Mouse (Mus musculus): ENCODE measurements around the gene Glod4. TPM values are rescaled to one million over a fixed set of nuclear protein-coding genes. Genes with fewer than 3 reads are reported as not detected.

Glod4 gene
- polyA plus RNA-seq, 1 experiment from 2014 or later: 138 TPM

- no peak overlapping the region for H3K4me2 ChIP-seq (replicated peaks)
- 0 out of 2 replicates have a peak, but pooled peaks cover 2% of the 10 kb centered on the region for H3K36me3 ChIP-seq
- H3K27ac ChIP-seq: no peak overlapping the region
- 81% methylated on average over 1 of the region's 1 CpGs for WGBS
- H3K4me1 ChIP-seq (replicated peaks): 0 out of 2 replicates have a peak, but pooled peaks cover 3% of the 10 kb centered on the region
- no peaks in the 10 kb centered on the region for H3K27me3 ChIP-seq (replicated peaks)
- H3K9me3 ChIP-seq: no peaks in the 10 kb centered on the region
- no peak for ATAC-seq
- H3K9ac ChIP-seq: no peak overlapping the region
- H3K4me3 ChIP-seq (replicated peaks): no peak overlapping the region
These were observed 158.6 kb downstream of the Glod4 start for GRCm38 (mm10) chr11:76084943-76085342.

- no peak for ATAC-seq
- 55% methylated on average over 3 of the region's 3 CpGs for WGBS
- no peak overlapping the region for H3K27ac ChIP-seq
- no peaks in the 10 kb centered on the region for H3K4me1 ChIP-seq (replicated peaks)
- H3K9ac ChIP-seq: no peak overlapping the region
- H3K27me3 ChIP-seq (replicated peaks): no peaks in the 10 kb centered on the region
- no peaks in the 10 kb centered on the region for H3K9me3 ChIP-seq
- no peak overlapping the region for H3K4me2 ChIP-seq (replicated peaks)
- no peak overlapping the region for H3K4me3 ChIP-seq (replicated peaks)
- H3K36me3 ChIP-seq: 0 out of 2 replicates have a peak, but pooled peaks cover 2% of the 10 kb centered on the region
These were observed 159.6 kb downstream of the Glod4 start for GRCm38 (mm10) chr11:76083941-76084367.

- H3K27ac ChIP-seq: 0 out of 2 replicates have a peak overlapping the region, but pooled peaks have one; percentile 42
- H3K36me3 ChIP-seq: 0 out of 2 replicates have a peak, but pooled peaks cover 2% of the 10 kb centered on the region
- no peaks in the 10 kb centered on the region for H3K27me3 ChIP-seq (replicated peaks)
- WGBS: 78% methylated on average over 6 of the region's 6 CpGs
- H3K9ac ChIP-seq: no peak overlapping the region
- no peak for ATAC-seq
- no peak overlapping the region for H3K4me3 ChIP-seq (replicated peaks)
- no peaks in the 10 kb centered on the region for H3K4me1 ChIP-seq (replicated peaks)
- H3K9me3 ChIP-seq: no peaks in the 10 kb centered on the region
- no peak overlapping the region for H3K4me2 ChIP-seq (replicated peaks)
These were observed 162.4 kb downstream of the Glod4 start for GRCm38 (mm10) chr11:76081048-76081640.

GRCm38 (mm10) chr11:76080293-76080692 lies 163.2 kb downstream of the Glod4 start:
- Histone ChIP-seq H3K9ac (no peak overlapping the region), H3K9me3 (no peaks in the 10 kb centered on the region), H3K27ac (no peak overlapping the region), H3K4me2 (replicated peaks) (no peak overlapping the region), H3K36me3 (0 out of 2 replicates have a peak, but pooled peaks cover 2% of the 10 kb centered on the region), H3K27me3 (replicated peaks) (no peaks in the 10 kb centered on the region), H3K4me1 (replicated peaks) (no peaks in the 10 kb centered on the region), H3K4me3 (replicated peaks) (no peak overlapping the region)
- ATAC-seq: no peak
- WGBS: 61% methylated on average over 2 of the region's 2 CpGs

- H3K36me3 ChIP-seq: no peaks in the 10 kb centered on the region
- H3K27me3 ChIP-seq (replicated peaks): no peaks in the 10 kb centered on the region
- no peak for ATAC-seq
- 0 out of 2 replicates have a peak, but pooled peaks cover 5% of the 10 kb centered on the region for H3K4me1 ChIP-seq (replicated peaks)
- no peaks in the 10 kb centered on the region for H3K9me3 ChIP-seq
- H3K4me2 ChIP-seq (replicated peaks): no peak overlapping the region
- 91% methylated on average over 6 of the region's 6 CpGs for WGBS
- H3K27ac ChIP-seq: no peak overlapping the region
- no peak overlapping the region for H3K9ac ChIP-seq
- H3K4me3 ChIP-seq (replicated peaks): no peak overlapping the region
These were observed 166.2 kb downstream of the Glod4 start for GRCm38 (mm10) chr11:76077341-76077740.

GRCm38 (mm10) chr11:76074296-76075093 lies 169.0 kb downstream of the Glod4 start:
- no peak overlapping the region for H3K4me3 ChIP-seq (replicated peaks)
- no peaks in the 10 kb centered on the region for H3K36me3 ChIP-seq
- no peaks in the 10 kb centered on the region for H3K27me3 ChIP-seq (replicated peaks)
- 0 out of 2 replicates have a peak, but pooled peaks cover 5% of the 10 kb centered on the region for H3K4me1 ChIP-seq (replicated peaks)
- H3K27ac ChIP-seq: 0 out of 2 replicates have a peak overlapping the region, but pooled peaks have one; percentile 11
- no peak overlapping the region for H3K9ac ChIP-seq
- no peak for ATAC-seq
- H3K9me3 ChIP-seq: no peaks in the 10 kb centered on the region
- 41% methylated on average over 11 of the region's 11 CpGs for WGBS
- H3K4me2 ChIP-seq (replicated peaks): no peak overlapping the region

Other genes with a start within 250 kb of the Glod4 start
- gene 1700016K19Rik, start 243.8 kb downstream of the Glod4 start, polyA plus RNA-seq (2015; fragmentation: Nextera tagmentation; extraction: Ambion mirVana): 2.6 and 4.0 TPM in 2 replicates
- 51.8 and 52.0 TPM in 2 replicates for gene Rflnb, start 215.9 kb downstream of the Glod4 start, polyA plus RNA-seq (2015; fragmentation: Nextera tagmentation; extraction: Ambion mirVana)
- 48.1 and 51.0 TPM in 2 replicates for gene Vps53, start 64.1 kb downstream of the Glod4 start, polyA plus RNA-seq (2015; fragmentation: Nextera tagmentation; extraction: Ambion mirVana)
- 88.7 and 94.7 TPM in 2 replicates for gene Fam57a, start 64.1 kb downstream of the Glod4 start, polyA plus RNA-seq (2015; fragmentation: Nextera tagmentation; extraction: Ambion mirVana)
- 1.2 and 1.7 TPM in 2 replicates for gene Dbil5, start 26.1 kb downstream of the Glod4 start, polyA plus RNA-seq (2015; fragmentation: Nextera tagmentation; extraction: Ambion mirVana)
- 28.8 and 32.6 TPM in 2 replicates for gene Gemin4, start 26.1 kb downstream of the Glod4 start, polyA plus RNA-seq (2015; fragmentation: Nextera tagmentation; extraction: Ambion mirVana)
- gene Mrm3, start within 50 bp of the Glod4 start, polyA plus RNA-seq (2015; fragmentation: Nextera tagmentation; extraction: Ambion mirVana): 26.3 and 29.6 TPM in 2 replicates
- 31.1 and 31.2 TPM in 2 replicates for gene Nxn, start 155.4 kb upstream of the Glod4 start, polyA plus RNA-seq (2015; fragmentation: Nextera tagmentation; extraction: Ambion mirVana)
- 87.2 and 103 TPM in 2 replicates for gene Timm22, start 163.2 kb upstream of the Glod4 start, polyA plus RNA-seq (2015; fragmentation: Nextera tagmentation; extraction: Ambion mirVana)